Comparison of ENCODE assay signal across 8 mouse cellular contexts in the genomic region with DNA sequence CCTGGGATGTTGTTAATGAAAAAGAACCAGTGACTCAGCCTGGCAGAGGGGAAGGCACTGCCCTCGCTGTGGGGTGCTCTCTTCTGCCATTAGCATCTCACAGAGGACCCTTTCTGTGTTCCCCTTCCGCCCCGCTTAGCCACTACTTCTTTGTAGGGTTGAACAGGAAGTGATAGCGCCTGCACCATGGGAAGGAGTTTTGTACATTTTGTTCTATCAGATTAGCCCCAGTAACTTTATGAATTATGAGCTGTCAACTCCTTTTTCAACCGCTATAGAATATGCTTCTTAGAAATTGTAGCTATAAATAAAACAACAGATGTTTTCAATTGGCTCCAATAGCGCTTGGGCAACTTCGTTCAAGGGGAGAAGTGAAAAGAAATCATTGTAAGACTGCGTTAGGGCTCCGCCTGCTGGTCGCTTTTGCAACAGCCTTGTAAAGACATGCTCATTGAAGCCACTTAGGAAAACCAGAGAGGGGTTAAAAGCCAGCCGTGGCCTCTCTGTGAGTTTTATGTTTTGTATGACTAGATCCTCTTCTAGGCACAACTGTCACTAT. TPM values are rescaled to one million over a fixed set of nuclear protein-coding genes. Genes with fewer than 3 reads are reported as not detected.
DNase-seq lines count a peak whose midpoint lies in the region; ATAC-seq and TF ChIP-seq lines count a peak whose summit lies in the region.

No protein-coding gene starts in this region.

- TF ChIP-seq CTCF in Patski (IDR thresholded peaks at IDR 0.05): peak; percentile 66

- no peak for DNase-seq in Patski (ENCODE audit: low read depth, low spot score)
- DNase-seq in cerebellum, adult 9-10 months: peak; percentile 77
- DNase-seq in hindbrain, embryonic 10.5 days (ENCODE audit: low spot score): peak; percentile 81
- DNase-seq in layer of hippocampus, adult 9-11 months: peak; percentile 73
- DNase-seq in lung, postnatal 14 days: peak; percentile 88
- peak; percentile 84 for DNase-seq in retina, postnatal 1 day
- DNase-seq in urinary bladder, postnatal 10 days (ENCODE audit: low spot score): peak; percentile 47

- WGBS in hindbrain, embryonic 10.5 days: 8% methylated on average over 11 of the region's 11 CpGs

- H3K4me1 ChIP-seq in hindbrain, embryonic 10.5 days (replicated peaks): peaks cover 21% of the 10 kb centered on the region

- CTCF ChIA-PET in Patski (lab: Charles Lee): interaction anchor here (0.8 to 1.6 kb wide), 9 partner anchors 10 to 925 kb away, joined by 3 to 5 read pairs (median 3); no protein-coding TSS in a partner anchor

- H3K36me3 ChIP-seq in hindbrain, embryonic 10.5 days: no peaks in the 10 kb centered on the region

- H3K27ac ChIP-seq in hindbrain, embryonic 10.5 days: no peak overlapping the region

- POLR2A ChIA-PET in Patski (lab: Charles Lee): interaction anchor here (0.7 kb wide), 1 partner anchor 619 kb away, joined by 4 read pairs; no protein-coding TSS in a partner anchor

- peak overlapping the region; percentile 27 for H3K4me3 ChIP-seq in hindbrain, embryonic 10.5 days

- in situ Hi-C loops in Patski (cut with MboI; ENCODE audit: low pct_unique_long_range_greater_than_20kb): no loop called here

- H3K27me3 ChIP-seq in Patski: no peaks in the 10 kb centered on the region
- H3K27me3 ChIP-seq in hindbrain, embryonic 10.5 days (ENCODE audit: insufficient read depth, poor library complexity, severe bottlenecking): no peaks in the 10 kb centered on the region

- H3K9me3 ChIP-seq in hindbrain, embryonic 10.5 days: no peaks in the 10 kb centered on the region

- ATAC-seq in Patski: no peak
- ATAC-seq in frontal cortex, adult (ENCODE audit: low TSS enrichment): peak; percentile 75

RNA-seq across cellular contexts. Expression of a gene that starts 48.6 kb away (rescaled TPM):
- polyA plus RNA-seq in Patski (2021): 31.1 TPM
- 12.6 and 16.1 TPM in 2 replicates for polyA plus RNA-seq in hindbrain, embryonic 10.5 days (2016; fragmentation: Nextera tagmentation; extraction: Ambion mirVana)
